In genomic region chr19:55744576-55745191, GRCm38 (mm10) we compare ENCODE assay signal across 8 mouse cellular contexts. TPM values are rescaled to one million over a fixed set of nuclear protein-coding genes. Genes with fewer than 3 reads are reported as not detected.
DNase-seq lines count a peak whose midpoint lies in the region; ATAC-seq and TF ChIP-seq lines count a peak whose summit lies in the region.

No protein-coding gene starts in this region.

- no peaks in the 10 kb centered on the region for H3K9me3 ChIP-seq in E14TG2a.4 (ENCODE audit: low read length)
- no peaks in the 10 kb centered on the region for H3K9me3 ChIP-seq in forebrain, postnatal 0 days (ENCODE audit: low read length)
- H3K9me3 ChIP-seq in limb, embryonic 13.5 days: no peaks in the 10 kb centered on the region

- 4% methylated on average over 21 of the region's 21 CpGs for WGBS in forebrain, postnatal 0 days
- WGBS in limb, embryonic 13.5 days: 1% methylated on average over 21 of the region's 21 CpGs

- H3K9ac ChIP-seq in forebrain, postnatal 0 days: peak overlapping the region; percentile 33
- peak overlapping the region; percentile 100 for H3K9ac ChIP-seq in limb, embryonic 13.5 days

- H3K4me3 ChIP-seq in E14TG2a.4 (replicated peaks; ENCODE audit: low read length): peak overlapping the region; percentile 84
- peak overlapping the region; percentile 46 for H3K4me3 ChIP-seq in forebrain, postnatal 0 days (ENCODE audit: low read depth, low read length)
- H3K4me3 ChIP-seq in limb, embryonic 13.5 days: peak overlapping the region; percentile 90

- peaks cover 58% of the 10 kb centered on the region for H3K4me1 ChIP-seq in E14TG2a.4 (replicated peaks; ENCODE audit: low read depth, low read length)
- peaks cover 5% of the 10 kb centered on the region; the same call in 1 of the 2 replicates for H3K4me1 ChIP-seq in forebrain, postnatal 0 days (ENCODE audit: insufficient read depth)
- peaks cover 64% of the 10 kb centered on the region for H3K4me1 ChIP-seq in limb, embryonic 13.5 days

- DNase-seq in cerebellum, postnatal 10 days: peak; percentile 38 to 40
- DNase-seq in cerebellum, postnatal 4 days (ENCODE audit: low spot score in 2 of 2): no peak
- no peak for DNase-seq in forebrain, postnatal 0 days
- peak; percentile 65 for DNase-seq in retina, embryonic 14.5 days (ENCODE audit: low spot score)
- DNase-seq in yolk sac, embryonic 10.5 days (ENCODE audit: low spot score): no peak
- DNase-seq in layer of hippocampus, adult 9-10 months (ENCODE audit: low spot score): no peak

- TF ChIP-seq CTCF in E14TG2a.4 (conservative IDR thresholded peaks at IDR 0.05; ENCODE audit: low read length): no peak
- TF ChIP-seq CTCF in forebrain, postnatal 0 days (IDR thresholded peaks at IDR 0.05; ENCODE audit: low read depth): no peak

- H3K27ac ChIP-seq in forebrain, postnatal 0 days (ENCODE audit: low read depth, low read length): no peak overlapping the region; the same call in 1 of the 2 replicates
- peak overlapping the region; percentile 100 for H3K27ac ChIP-seq in limb, embryonic 13.5 days

- H3K27me3 ChIP-seq in E14TG2a.4 (ENCODE audit: insufficient read depth, low read length): peaks cover 21% of the 10 kb centered on the region
- H3K27me3 ChIP-seq in forebrain, postnatal 0 days (ENCODE audit: insufficient read depth, low read length): peaks cover 25% of the 10 kb centered on the region; the same call in 1 of the 2 replicates
- H3K27me3 ChIP-seq in limb, embryonic 13.5 days: no peaks in the 10 kb centered on the region

- H3K36me3 ChIP-seq in E14TG2a.4 (ENCODE audit: insufficient read depth, low read length): no peaks in the 10 kb centered on the region
- no peaks in the 10 kb centered on the region for H3K36me3 ChIP-seq in forebrain, postnatal 0 days (ENCODE audit: insufficient read depth)
- no peaks in the 10 kb centered on the region for H3K36me3 ChIP-seq in limb, embryonic 13.5 days

- H3K4me2 ChIP-seq in forebrain, postnatal 0 days (ENCODE audit: low read depth): peak overlapping the region; percentile 58
- H3K4me2 ChIP-seq in limb, embryonic 13.5 days (replicated peaks): peak overlapping the region; percentile 94

- no peak for ATAC-seq in forebrain, postnatal 0 days
- ATAC-seq in limb, embryonic 13.5 days (ENCODE audit: low FRiP score, low read depth): no peak

RNA-seq across cellular contexts. Expression of gene Tcf7l2, which starts 3.1 kb away (rescaled TPM):
- 10.8 and 17.7 TPM in 2 replicates for total RNA-seq in forebrain, postnatal 0 days (2014; rRNA removed)
- polyA plus RNA-seq in forebrain, postnatal 0 days (2015; fragmentation: Nextera tagmentation; extraction: Ambion mirVana): 113 and 282 TPM in 2 replicates
- polyA plus RNA-seq in limb, embryonic 13.5 days (2015; fragmentation: Nextera tagmentation; extraction: Ambion mirVana): 180 and 190 TPM in 2 replicates

Comparison
In these comparisons a context has a peak if more than half of its experiments do, and no peak if none do; other contexts are left out.
1. DNase-seq: peak in cerebellum, postnatal 10 days (2 of 2) and retina, embryonic 14.5 days (single experiment); none in cerebellum, postnatal 4 days (0 of 2), forebrain, postnatal 0 days (single experiment), yolk sac, embryonic 10.5 days (single experiment) and layer of hippocampus, adult 9-10 months (single experiment).
2. Peak in every context shown above with its lines, with median percentiles within 50 percentile points of each other: H3K4me3 ChIP-seq.